Mouse (Mus musculus): Measurements from ENCODE around the gene Cyb561d2. TPM values are rescaled to one million over a fixed set of nuclear protein-coding genes. Genes with fewer than 3 reads are reported as not detected.

Cyb561d2 gene
- polyA plus RNA-seq, 1 experiment from 2014 or later = 23.8 TPM

DNA sequence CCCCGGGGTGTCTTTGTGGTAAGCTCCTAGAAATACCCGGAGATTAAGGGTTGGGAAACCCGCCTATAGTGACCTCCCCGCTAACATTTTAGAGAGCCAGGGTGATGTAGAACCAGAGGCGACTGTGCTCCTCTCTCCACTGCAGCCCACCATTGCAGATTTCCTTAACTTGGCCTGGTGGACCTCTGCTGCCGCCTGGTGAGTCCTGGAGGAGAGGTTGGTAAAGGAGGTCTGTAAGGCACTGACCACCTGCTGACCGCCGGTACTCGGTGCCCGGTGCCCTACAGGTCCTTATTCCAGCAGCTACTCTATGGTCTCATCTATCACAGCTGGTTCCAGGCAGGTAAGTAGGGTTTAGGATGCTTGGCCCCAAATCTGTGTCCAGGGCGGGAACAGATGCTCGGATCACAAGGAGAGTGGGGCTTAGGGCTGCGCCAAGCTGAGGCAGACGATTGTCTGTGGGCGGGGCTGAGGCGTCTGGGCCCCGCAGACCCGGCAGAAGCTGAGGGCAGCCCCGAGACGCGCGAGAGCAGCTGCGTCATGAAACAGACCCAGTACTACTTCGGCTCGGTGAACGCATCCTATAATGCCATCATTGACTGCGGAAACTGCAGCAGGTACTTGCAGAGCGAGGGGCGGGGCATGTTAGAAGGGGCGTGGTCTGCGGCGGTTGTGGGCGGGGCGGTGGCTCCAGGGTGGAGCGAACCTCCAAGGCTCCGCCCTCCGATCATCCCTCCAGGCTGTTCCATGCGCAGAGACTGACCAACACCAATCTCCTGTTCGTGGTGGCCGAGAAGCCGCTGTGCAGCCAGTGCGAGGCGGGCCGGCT is 15.6 kb downstream of the Cyb561d2 start:
- H3K4me2 ChIP-seq (replicated peaks; ENCODE audit: low read depth, low read length) = peak overlapping the region; percentile 72
- H3K9ac ChIP-seq (replicated peaks; ENCODE audit: low read depth, low read length) = no peak overlapping the region
- H3K4me3 ChIP-seq (ENCODE audit: low read depth, low read length) = peak overlapping the region; percentile 29
- 5% methylated on average over 44 of the region's 44 CpGs for WGBS
- H3K27ac ChIP-seq (ENCODE audit: low read length) = no peak overlapping the region
- H3K4me1 ChIP-seq (ENCODE audit: control insufficient read depth, insufficient read depth, low read length) = peaks cover 7% of the 10 kb centered on the region
- no peaks in the 10 kb centered on the region for H3K36me3 ChIP-seq (ENCODE audit: control insufficient read depth, insufficient read depth, low read length)
- 0 out of 2 replicates have a peak, but pooled peaks cover 8% of the 10 kb centered on the region for H3K27me3 ChIP-seq (ENCODE audit: control insufficient read depth, insufficient read depth, low read length)
- H3K9me3 ChIP-seq (ENCODE audit: control insufficient read depth, low read depth, low read length) = no peaks in the 10 kb centered on the region
- peak; percentile 76 for ATAC-seq (ENCODE audit: insufficient number of reproducible peaks, insufficient read depth, low FRiP score, low read depth)

DNA sequence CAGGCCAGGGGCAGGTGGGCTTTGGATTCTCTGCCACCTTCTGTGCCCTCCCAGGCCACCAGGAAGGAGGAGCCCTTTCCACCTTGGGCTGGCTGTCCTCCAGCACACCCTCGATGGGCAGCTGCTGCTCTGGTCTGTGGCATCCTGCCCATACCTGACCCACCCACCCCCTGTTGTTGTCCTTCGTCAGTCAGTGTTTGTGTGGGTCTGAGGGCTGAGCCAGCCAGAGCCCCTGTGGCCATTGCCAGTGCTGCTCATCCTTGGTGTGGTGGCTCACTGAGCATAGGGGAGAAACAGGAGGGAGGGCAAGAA is 19.6 kb downstream of the Cyb561d2 start:
- Histone ChIP-seq H3K4me1 (ENCODE audit: control insufficient read depth, insufficient read depth, low read length) (peaks cover 13% of the 10 kb centered on the region), H3K27ac (ENCODE audit: low read length) (peak overlapping the region; percentile 44; the same call in 1 of the 2 replicates), H3K4me2 (replicated peaks; ENCODE audit: low read depth, low read length) (peak overlapping the region; percentile 42), H3K9me3 (ENCODE audit: control insufficient read depth, low read depth, low read length) (no peaks in the 10 kb centered on the region), H3K27me3 (ENCODE audit: control insufficient read depth, insufficient read depth, low read length) (0 out of 2 replicates have a peak, but pooled peaks cover 8% of the 10 kb centered on the region), H3K36me3 (ENCODE audit: control insufficient read depth, insufficient read depth, low read length) (no peaks in the 10 kb centered on the region), H3K9ac (replicated peaks; ENCODE audit: low read depth, low read length) (no peak overlapping the region), H3K4me3 (ENCODE audit: low read depth, low read length) (no peak overlapping the region)
- no peak for ATAC-seq (ENCODE audit: insufficient number of reproducible peaks, insufficient read depth, low FRiP score, low read depth)
- WGBS = 29% methylated on average over 2 of the region's 2 CpGs

DNA sequence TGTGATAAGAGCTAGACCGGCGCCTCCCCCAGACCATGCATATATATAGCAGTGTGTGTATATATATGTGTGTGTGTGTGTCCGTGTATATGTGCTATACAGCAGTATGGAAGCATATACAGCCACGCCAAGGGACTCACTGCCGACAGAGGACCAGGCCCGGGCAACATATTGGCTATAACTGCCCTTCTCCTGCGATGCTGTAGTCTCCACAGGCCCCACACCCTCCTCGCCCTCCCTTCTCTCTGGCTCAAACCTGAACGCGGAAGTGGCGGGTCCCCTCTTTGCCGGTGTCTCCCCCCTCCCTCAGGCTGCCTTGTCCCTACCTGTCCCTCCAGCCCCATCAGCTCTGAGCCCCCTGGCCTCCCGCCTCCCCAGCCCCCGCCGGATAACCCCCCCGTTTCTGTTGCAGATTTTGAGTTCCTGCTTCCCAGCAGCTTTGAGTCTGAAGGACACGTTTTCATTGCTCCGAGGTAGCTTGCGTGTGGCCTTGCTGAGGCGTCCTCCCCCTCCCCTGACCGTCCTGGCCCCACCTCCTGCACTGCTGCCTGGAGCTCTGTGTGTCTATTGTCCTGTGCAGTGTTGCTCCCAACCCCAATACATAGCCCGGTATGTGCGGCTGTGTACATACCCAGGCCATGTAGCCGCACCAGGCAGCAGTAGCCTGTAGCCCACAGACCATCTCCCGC is 20.1 kb downstream of the Cyb561d2 start:
- 0 out of 2 replicates have a peak overlapping the region, but pooled peaks have one; percentile 6 for H3K9ac ChIP-seq (replicated peaks; ENCODE audit: low read depth, low read length)
- no peaks in the 10 kb centered on the region for H3K36me3 ChIP-seq (ENCODE audit: control insufficient read depth, insufficient read depth, low read length)
- peak overlapping the region; percentile 44; the same call in 1 of the 2 replicates for H3K27ac ChIP-seq (ENCODE audit: low read length)
- ATAC-seq (ENCODE audit: insufficient number of reproducible peaks, insufficient read depth, low FRiP score, low read depth) = peak; percentile 69
- H3K27me3 ChIP-seq (ENCODE audit: control insufficient read depth, insufficient read depth, low read length) = 0 out of 2 replicates have a peak, but pooled peaks cover 8% of the 10 kb centered on the region
- H3K9me3 ChIP-seq (ENCODE audit: control insufficient read depth, low read depth, low read length) = no peaks in the 10 kb centered on the region
- 0 out of 2 replicates have a peak overlapping the region, but pooled peaks have one; percentile 5 for H3K4me3 ChIP-seq (ENCODE audit: low read depth, low read length)
- H3K4me2 ChIP-seq (replicated peaks; ENCODE audit: low read depth, low read length) = peak overlapping the region; percentile 42
- WGBS = 20% methylated on average over 24 of the region's 25 CpGs
- peaks cover 13% of the 10 kb centered on the region for H3K4me1 ChIP-seq (ENCODE audit: control insufficient read depth, insufficient read depth, low read length)

DNA sequence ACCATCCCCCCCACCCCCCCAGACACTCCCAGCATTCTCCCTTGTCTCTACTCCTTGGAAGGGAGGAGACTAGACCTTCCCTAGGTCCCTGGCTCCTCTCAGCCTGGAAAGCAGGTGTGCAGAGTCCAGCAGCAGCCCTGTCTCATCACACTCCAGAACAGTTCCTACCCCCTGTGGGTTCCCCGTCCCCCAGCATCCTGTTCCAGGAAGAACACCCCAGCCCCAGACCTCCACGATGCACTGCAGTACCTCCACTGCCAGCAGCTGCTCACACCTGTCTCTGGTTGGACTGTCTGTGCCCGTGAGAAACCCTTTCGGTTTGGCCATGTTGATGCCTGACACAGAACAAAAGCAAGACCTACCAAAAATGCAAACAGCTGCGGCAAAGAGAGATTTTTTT is 20.8 kb downstream of the Cyb561d2 start:
- Histone ChIP-seq H3K9me3 (ENCODE audit: control insufficient read depth, low read depth, low read length) (no peaks in the 10 kb centered on the region), H3K36me3 (ENCODE audit: control insufficient read depth, insufficient read depth, low read length) (no peaks in the 10 kb centered on the region), H3K27ac (ENCODE audit: low read length) (no peak overlapping the region), H3K4me3 (ENCODE audit: low read depth, low read length) (no peak overlapping the region), H3K9ac (replicated peaks; ENCODE audit: low read depth, low read length) (no peak overlapping the region), H3K4me1 (ENCODE audit: control insufficient read depth, insufficient read depth, low read length) (peaks cover 13% of the 10 kb centered on the region), H3K27me3 (ENCODE audit: control insufficient read depth, insufficient read depth, low read length) (0 out of 2 replicates have a peak, but pooled peaks cover 8% of the 10 kb centered on the region), H3K4me2 (replicated peaks; ENCODE audit: low read depth, low read length) (peak overlapping the region; percentile 42; the same call in 1 of the 2 replicates)
- WGBS = 29% methylated on average over 5 of the region's 5 CpGs
- peak; percentile 10; the same call in 1 of the 2 replicates for ATAC-seq (ENCODE audit: insufficient number of reproducible peaks, insufficient read depth, low FRiP score, low read depth)

DNA sequence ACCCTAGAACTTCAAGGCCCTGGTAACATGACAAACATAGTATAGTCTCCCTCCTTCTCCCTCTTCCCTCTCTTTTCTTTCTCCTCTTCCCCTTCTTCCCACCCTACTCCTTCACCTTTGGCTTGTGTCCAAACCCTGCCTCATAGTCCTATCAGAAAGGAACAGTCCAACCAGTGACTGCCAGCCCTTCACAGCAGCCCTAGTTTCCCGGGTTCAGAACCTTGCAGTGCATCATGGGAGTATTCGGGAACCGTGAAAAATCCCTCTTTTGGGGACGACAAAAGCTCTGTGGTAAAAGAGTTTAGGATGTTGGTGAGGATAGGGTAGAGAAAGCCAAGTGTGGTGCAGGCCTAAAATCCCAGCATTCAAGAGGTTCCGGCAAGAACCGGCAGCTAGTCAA is 21.7 kb downstream of the Cyb561d2 start:
- Histone ChIP-seq H3K4me2 (replicated peaks; ENCODE audit: low read depth, low read length) (no peak overlapping the region), H3K27ac (ENCODE audit: low read length) (no peak overlapping the region), H3K9ac (replicated peaks; ENCODE audit: low read depth, low read length) (no peak overlapping the region), H3K4me1 (ENCODE audit: control insufficient read depth, insufficient read depth, low read length) (peaks cover 13% of the 10 kb centered on the region), H3K27me3 (ENCODE audit: control insufficient read depth, insufficient read depth, low read length) (no peaks in the 10 kb centered on the region), H3K9me3 (ENCODE audit: control insufficient read depth, low read depth, low read length) (no peaks in the 10 kb centered on the region), H3K4me3 (ENCODE audit: low read depth, low read length) (no peak overlapping the region), H3K36me3 (ENCODE audit: control insufficient read depth, insufficient read depth, low read length) (no peaks in the 10 kb centered on the region)
- WGBS = 67% methylated on average over 6 of the region's 6 CpGs
- no peak for ATAC-seq (ENCODE audit: insufficient number of reproducible peaks, insufficient read depth, low FRiP score, low read depth)

DNA sequence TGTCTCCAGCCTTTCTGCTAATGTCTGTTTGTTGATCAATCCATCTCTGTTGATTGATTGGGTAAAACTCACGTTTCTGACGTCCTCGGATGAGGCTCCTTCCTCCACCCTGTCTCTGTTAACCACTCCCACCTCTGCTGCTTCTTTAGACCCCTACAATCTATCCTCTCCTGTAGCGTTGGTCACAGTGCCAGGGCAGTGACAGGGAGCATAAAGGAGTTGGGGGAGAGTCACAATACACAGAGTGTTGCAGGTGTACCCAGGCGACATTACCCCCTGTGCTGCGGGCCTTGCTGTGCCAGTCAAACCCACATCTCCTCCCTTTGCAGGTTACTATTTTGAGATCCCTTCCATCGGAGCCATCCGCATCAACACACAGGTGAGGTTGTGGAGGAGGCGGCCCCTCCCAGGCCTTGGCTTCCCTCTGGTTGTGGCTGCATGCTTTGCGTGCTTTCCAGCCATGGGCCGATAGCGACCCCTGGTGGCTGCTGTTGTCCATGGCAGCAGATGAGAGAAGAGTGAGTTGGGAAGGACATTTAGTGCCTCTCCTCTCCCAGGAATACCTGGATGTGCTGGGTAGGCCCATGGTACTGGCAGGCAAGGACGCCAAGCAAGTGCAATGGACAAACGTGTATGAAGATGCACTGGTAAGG is 27.6 kb downstream of the Cyb561d2 start:
- ATAC-seq (ENCODE audit: insufficient number of reproducible peaks, insufficient read depth, low FRiP score, low read depth) = 0 out of 2 replicates have a peak, but pooled peaks have one; percentile 16
- Histone ChIP-seq H3K4me1 (ENCODE audit: control insufficient read depth, insufficient read depth, low read length) (no peaks in the 10 kb centered on the region), H3K9me3 (ENCODE audit: control insufficient read depth, low read depth, low read length) (no peaks in the 10 kb centered on the region), H3K36me3 (ENCODE audit: control insufficient read depth, insufficient read depth, low read length) (no peaks in the 10 kb centered on the region), H3K27ac (ENCODE audit: low read length) (no peak overlapping the region), H3K27me3 (ENCODE audit: control insufficient read depth, insufficient read depth, low read length) (no peaks in the 10 kb centered on the region), H3K9ac (replicated peaks; ENCODE audit: low read depth, low read length) (no peak overlapping the region), H3K4me2 (replicated peaks; ENCODE audit: low read depth, low read length) (no peak overlapping the region), H3K4me3 (ENCODE audit: low read depth, low read length) (no peak overlapping the region)
- 17% methylated on average over 14 of the region's 14 CpGs for WGBS

DNA sequence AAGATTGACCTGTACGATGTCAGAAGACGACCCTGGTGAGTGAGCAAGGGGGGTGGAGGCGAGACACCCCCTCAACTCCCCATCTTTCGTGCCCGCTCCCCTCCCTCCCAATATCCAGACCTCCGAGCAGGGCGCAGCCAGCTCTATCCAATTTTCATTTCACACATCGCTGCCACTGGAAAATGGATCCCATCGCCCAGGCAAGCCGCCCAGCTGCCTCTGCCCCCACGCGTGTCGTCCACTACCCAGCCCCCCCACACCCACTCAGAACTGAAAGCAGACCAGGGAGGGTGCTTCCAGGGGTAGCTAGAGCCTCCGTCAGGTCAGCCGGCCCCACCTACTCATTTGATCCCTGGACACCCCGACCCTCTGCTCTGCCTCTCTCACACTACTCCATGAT is 29.7 kb downstream of the Cyb561d2 start:
- WGBS = 82% methylated on average over 16 of the region's 16 CpGs
- no peak overlapping the region for H3K27ac ChIP-seq (ENCODE audit: low read length)

DNA sequence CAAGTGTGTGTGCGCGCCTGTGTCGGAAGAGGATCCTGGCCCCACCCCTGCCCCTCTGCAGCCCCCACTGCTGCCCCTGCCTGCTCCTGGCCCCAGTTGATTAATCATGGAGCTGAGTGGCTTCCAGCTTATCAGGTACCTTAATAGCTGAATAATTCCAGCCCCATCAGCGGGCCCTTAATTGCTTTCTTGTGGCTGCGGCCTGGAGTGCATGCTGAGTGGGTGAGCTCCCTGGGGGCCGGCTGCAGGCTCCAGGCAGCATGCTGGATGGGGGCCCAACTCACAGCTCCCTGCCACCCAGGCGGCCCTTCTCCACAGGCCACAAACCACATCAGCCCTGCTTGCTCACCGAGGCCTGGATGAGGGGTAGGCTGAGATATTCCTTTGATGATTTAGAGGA is 30.6 kb downstream of the Cyb561d2 start:
- no peaks in the 10 kb centered on the region for H3K36me3 ChIP-seq (ENCODE audit: control insufficient read depth, insufficient read depth, low read length)
- H3K27ac ChIP-seq (ENCODE audit: low read length) = no peak overlapping the region
- no peaks in the 10 kb centered on the region for H3K27me3 ChIP-seq (ENCODE audit: control insufficient read depth, insufficient read depth, low read length)
- no peaks in the 10 kb centered on the region for H3K9me3 ChIP-seq (ENCODE audit: control insufficient read depth, low read depth, low read length)
- 45% methylated on average over 8 of the region's 8 CpGs for WGBS
- no peak overlapping the region for H3K4me3 ChIP-seq (ENCODE audit: low read depth, low read length)
- no peak overlapping the region for H3K9ac ChIP-seq (replicated peaks; ENCODE audit: low read depth, low read length)
- no peak overlapping the region for H3K4me2 ChIP-seq (replicated peaks; ENCODE audit: low read depth, low read length)
- H3K4me1 ChIP-seq (ENCODE audit: control insufficient read depth, insufficient read depth, low read length) = no peaks in the 10 kb centered on the region
- ATAC-seq (ENCODE audit: insufficient number of reproducible peaks, insufficient read depth, low FRiP score, low read depth) = no peak

More for the DNA sequence above, 29.7 kb downstream of the Cyb561d2 start:
- no peak overlapping the region for H3K4me2 ChIP-seq (replicated peaks; ENCODE audit: low read depth, low read length)
- no peaks in the 10 kb centered on the region for H3K9me3 ChIP-seq (ENCODE audit: control insufficient read depth, low read depth, low read length)
- H3K27me3 ChIP-seq (ENCODE audit: control insufficient read depth, insufficient read depth, low read length) = no peaks in the 10 kb centered on the region
- no peak overlapping the region for H3K4me3 ChIP-seq (ENCODE audit: low read depth, low read length)
- no peaks in the 10 kb centered on the region for H3K4me1 ChIP-seq (ENCODE audit: control insufficient read depth, insufficient read depth, low read length)
- no peak overlapping the region for H3K9ac ChIP-seq (replicated peaks; ENCODE audit: low read depth, low read length)
- ATAC-seq (ENCODE audit: insufficient number of reproducible peaks, insufficient read depth, low FRiP score, low read depth) = no peak
- no peaks in the 10 kb centered on the region for H3K36me3 ChIP-seq (ENCODE audit: control insufficient read depth, insufficient read depth, low read length)
